Mouse (Mus musculus) T-helper 2 cell (primary cell): ENCODE results near the gene Ccdc102a.

Source experiments
- in situ Hi-C: fragments of 300-600 bp; cut with MboI, MseI; formaldehyde crosslinking; loops from one replicate; pipeline ENCODE4 v1.15.1; 2025; ENCODE audit warnings: high pct_unique_total_duplicates

Ccdc102a gene

GRCm38 (mm10) chr8:94922176-94922575 lies 4.3 kb upstream of the Ccdc102a start:
- in situ Hi-C loops: no loop called here

- in situ Hi-C loops: no loop called here
Observed at GRCm38 (mm10) chr8:94919256-94919655, 1.4 kb upstream of the Ccdc102a start.

DNA sequence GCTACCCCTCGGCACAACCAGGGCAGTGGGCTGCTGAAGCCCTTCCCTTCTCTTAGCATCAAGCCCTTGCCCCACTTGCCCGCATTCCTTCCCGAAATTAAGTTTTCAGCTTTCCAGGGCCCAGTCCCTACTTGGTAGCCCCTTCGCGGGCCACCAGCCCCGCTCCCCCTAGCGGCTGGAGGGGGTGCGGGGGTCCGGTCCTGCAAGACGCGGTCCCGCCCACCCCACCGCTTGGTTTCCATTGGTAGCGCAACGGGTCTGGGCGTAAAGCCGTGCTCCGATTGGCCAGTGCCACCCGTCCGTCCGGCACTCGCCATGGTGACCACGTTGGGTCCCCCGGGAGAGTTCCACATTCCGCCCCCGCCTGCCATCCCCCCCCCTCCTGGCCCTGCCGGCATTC lies 546 bp downstream of the Ccdc102a start:
- in situ Hi-C loops: no loop called here

- in situ Hi-C loops: no loop called here
Observed at GRCm38 (mm10) chr8:94916960-94917324, 956 bp downstream of the Ccdc102a start.

- in situ Hi-C loops: no loop called here
Observed at GRCm38 (mm10) chr8:94916311-94916959, 1.5 kb downstream of the Ccdc102a start.

DNA sequence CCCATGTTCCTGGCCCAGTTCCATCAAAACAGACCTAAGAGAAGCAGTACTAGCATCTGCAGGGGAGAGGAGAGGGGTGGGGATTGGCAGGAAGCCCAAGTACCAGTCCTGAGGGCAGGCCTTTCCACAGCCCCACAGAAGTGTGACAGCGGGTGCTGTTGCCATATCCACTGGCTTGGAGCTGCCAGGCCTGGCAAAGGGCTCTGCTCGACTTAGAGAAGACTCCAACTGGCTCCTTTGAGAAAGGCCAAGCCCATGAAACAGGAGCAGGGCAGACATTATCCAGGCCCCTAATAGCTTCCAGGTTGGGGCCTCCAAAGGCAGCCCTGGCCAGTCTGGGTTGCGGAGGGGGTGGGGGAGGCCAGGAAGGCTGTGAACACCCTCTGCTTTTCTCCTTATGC lies 3.2 kb downstream of the Ccdc102a start:
- in situ Hi-C loops: no loop called here

DNA sequence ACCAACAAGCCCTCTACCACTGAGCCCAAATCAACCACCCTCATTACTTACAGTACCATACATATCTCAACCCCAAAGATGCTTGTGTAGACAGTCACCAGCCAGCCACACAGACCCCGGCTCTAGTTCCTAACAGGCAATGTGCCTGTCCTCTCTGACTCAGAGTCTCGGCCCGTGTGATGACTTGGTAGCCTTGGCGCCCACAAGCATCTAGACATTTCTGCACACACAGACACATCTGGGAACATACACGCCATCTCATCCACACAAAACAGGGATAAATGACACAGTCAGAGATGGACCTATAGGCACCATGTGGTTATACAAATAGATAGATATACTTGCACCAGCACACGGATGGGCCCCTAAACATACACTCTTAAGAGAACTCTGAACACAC lies 3.6 kb downstream of the Ccdc102a start:
- in situ Hi-C loops: no loop called here

GRCm38 (mm10) chr8:94913061-94913660 lies 4.7 kb downstream of the Ccdc102a start:
- in situ Hi-C loops: no loop called here

GRCm38 (mm10) chr8:94908847-94909246 lies 9.1 kb downstream of the Ccdc102a start:
- in situ Hi-C loops: loop anchor here (5.0 kb wide), 1 partner anchor 42 kb away; no protein-coding TSS in a partner anchor

GRCm38 (mm10) chr8:94907591-94908300 lies 10.2 kb downstream of the Ccdc102a start:
- in situ Hi-C loops: loop anchor here (5.0 kb wide), 1 partner anchor 40 kb away; no protein-coding TSS in a partner anchor

DNA sequence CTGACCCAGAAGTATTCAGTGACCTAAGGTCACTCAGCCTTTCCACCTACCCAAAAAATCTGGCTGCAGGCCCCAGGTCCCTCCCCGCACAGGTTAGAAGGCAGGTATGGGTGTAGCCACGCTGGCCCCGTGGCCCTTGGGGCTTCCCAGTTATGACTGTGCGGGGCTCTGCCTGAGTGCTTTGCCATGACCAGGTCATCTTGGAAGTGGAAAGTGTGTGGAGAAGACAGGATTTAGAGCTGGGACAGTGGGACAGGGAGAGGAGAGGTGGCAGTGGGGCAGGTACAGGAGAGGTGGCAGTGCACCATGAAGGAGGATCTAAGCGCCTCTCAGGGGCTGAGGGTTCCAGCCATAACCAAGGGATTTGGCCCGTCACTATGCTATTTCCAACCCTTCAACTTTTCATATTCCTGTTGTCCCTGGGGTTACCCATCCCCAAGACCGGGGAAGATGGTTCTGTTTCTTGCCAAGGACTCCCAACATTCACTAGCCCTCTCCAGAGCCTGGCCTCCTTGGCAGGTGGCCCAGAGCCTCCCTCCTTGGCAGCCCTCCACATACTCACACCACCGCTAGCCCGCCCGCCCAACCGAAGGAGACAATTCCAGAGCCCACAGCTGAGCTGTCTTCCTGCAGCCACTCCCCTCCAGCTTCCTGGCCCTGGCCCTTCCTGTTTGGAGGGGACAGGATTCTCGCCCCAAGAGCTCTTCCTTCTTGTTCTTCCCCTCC lies 13.3 kb downstream of the Ccdc102a start:
- in situ Hi-C loops: loop anchor here (5.0 kb wide), 1 partner anchor 37 kb away; no protein-coding TSS in a partner anchor

DNA sequence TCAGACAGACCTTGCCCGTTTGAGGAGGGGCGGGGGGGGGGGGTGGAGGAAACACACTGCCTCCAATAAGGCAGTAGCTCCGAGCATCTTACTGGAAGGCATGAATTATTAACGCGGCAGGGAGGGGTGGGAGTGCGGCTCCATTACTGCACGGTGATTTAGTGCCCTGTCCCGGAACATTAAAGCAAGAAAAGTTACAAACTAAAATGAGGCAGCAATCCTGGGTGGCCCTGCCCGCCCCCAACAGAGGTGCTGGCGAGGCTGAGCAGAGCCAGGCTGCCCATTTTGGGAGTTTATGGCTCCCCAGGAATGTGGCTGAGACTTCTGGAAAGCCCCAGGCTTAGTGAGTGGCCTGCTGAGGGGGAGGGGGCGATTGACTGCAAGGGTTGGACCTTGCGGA lies 14.2 kb downstream of the Ccdc102a start:
- in situ Hi-C loops: no loop called here

DNA sequence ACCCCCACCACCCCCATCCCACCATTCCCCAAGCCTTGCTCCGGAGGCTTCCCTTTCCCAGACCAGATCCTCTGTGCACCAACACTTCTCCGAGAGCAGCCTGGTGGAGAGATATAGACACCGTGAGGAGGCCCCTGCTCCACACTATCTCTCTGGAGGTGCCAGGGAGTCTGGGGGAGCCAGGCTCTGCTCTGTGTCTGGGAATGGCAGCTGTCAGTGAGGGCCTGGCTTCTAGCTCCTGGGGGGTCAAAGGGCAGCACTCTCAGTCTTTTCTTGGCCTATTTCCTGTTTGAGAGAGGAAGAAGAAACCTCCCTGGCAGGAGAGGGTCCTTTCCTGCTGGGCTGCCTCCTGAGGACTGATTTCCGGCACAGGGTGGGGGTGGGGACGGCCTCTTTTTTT lies 16.9 kb downstream of the Ccdc102a start:
- in situ Hi-C loops: no loop called here

DNA sequence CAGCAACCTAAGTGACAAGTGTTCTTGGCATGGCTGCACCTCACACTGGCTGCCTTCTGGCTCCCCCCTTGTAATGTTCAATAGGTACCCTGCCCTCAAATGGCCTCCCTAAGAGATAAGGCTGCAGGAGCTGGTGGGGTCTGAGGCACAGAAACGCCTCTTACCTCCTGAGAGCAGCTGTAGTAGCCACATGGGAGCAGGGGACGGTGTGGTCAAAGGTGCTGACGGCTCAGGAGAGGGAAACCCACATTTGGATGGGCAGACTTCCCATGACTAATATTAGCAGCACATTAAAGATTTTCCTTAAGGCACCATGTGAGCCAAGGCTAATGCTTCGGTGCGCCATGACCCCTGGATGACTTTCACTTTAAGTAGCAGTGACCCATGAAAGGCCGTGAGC lies 17.3 kb downstream of the Ccdc102a start:
- in situ Hi-C loops: no loop called here

DNA sequence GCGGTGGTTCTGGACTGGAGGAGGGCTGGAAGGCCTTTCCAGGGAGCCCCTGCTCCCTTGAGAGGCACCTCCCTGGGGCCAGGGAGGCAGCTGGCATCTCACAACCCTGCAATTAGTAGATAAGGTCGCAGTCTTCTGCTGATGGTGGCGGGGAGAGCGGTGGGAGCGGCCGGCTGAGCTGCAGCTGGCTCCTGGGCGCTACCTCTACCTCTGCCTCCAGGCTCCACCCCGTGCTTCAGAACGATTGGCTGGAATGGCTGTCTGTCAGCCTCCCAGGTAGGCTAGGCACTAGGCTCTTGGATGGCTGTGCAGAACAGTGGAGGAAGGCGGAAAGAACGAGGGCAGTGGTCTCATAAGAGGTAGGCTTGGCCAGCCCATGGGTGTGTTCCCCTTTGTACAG lies 18.6 kb downstream of the Ccdc102a start:
- in situ Hi-C loops: no loop called here

DNA sequence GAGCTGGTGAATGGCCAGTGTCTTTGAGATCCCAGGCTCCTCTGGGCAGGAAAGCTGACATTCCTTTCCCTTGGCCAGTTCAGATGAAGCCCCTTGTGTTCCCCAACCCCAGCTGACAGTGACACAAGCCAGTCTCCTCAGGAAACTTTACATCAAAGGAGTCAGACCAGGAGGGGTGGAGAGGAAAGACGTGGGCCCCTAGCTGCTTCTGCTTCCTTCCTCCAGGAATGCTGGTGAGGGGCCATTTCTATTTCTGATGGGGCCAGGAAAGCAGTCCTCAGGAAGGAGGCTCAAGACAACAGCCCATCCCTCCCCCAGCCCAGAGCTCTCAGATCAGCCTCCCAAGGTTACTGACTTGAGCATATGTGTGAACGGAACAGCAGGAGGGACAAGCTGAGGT lies 25.0 kb downstream of the Ccdc102a start:
- in situ Hi-C loops: no loop called here

GRCm38 (mm10) chr8:94888383-94889036 lies 29.4 kb downstream of the Ccdc102a start:
- in situ Hi-C loops: no loop called here

DNA sequence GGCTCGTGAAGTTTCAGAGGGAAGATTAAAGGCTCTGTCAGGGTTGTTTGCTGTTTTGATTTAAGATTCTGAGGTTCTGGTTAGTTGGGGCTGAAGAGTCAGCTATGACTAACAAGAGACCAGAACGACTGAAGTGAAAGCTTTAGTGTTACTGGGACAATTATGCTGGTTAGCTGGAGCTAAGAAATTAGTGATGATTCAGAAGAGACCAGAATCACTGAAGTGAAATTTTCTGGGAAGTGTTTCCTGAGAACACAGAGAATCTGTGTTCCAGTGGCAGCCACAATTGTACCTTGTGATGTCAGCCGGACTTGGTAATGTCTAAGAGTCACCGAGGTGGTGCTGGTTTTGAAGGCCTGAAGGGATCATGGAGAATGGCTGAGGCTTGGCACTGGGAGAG lies 37.2 kb downstream of the Ccdc102a start:
- in situ Hi-C loops: no loop called here

DNA sequence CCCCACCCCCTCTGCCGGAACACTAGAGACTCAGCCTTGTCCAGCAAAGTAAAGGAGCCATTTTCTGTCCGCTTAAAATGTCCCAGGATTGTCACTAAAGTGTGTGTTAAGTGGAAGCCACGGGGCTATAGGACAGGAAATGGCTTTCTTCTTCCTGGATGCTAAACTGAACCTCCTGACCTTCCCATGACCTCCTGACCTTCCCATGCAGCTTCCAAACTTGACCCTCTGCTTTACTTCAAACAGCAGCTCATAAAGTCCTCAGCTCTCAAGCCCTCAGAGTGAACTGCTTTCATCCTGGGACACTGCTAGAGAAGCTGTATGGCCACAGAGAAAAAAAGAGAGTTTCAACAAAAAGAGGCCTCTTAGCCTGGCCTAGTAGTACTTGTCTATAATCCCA lies 41.1 kb downstream of the Ccdc102a start:
- in situ Hi-C loops: no loop called here

DNA sequence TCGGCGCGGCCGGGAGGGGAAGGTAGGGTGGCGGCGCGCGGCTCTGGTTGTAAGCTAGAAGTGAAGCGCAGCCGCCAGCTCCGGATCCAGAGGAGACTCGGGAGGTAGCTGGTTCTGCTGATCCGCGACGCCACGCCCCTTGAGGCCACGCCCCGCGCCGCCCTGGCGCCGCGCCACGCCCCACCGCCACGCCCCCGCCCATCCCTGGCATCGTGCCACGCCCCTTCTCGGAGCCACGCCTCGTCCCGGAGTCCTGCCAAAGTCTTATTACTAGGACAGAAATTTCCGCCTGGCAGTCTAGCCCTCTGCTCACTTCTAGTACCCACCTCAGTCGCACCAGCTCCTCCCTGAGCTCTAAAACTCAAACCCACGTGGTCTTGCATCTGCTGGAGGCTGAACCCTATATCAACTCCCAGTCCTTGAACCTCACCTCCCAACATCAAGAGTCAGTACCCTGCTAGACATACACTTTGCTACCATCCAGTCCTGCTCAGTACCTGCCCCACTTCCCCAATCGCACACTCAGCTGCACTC lies 41.6 kb downstream of the Ccdc102a start, which contains the start of gene Dok4:
Dok4 (minus strand) TSS at position 134 of the 534 bp plus-strand sequence.
- in situ Hi-C loops: no loop called here

DNA sequence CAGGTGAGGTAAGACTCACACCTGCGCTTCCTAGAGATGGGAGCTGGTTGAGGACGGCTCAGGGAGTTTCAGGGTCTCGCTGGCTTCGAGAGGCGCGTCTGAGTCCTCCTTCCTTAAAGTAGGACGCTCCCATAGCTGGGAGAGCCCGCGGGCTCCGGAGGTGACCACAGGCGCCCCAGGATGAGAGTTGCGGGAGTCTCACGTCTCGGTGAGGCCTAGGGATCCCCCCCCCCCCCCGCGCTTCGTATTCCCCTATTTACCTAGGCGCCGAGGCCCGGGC lies 42.1 kb downstream of the Ccdc102a start:
- in situ Hi-C loops: no loop called here
